11 mouse cellular contexts compared by ENCODE assay signal in genomic region chr16:33612056-33612770, GRCm38 (mm10).
DNase-seq lines count a peak whose midpoint lies in the region; ATAC-seq and TF ChIP-seq lines count a peak whose summit lies in the region.
"Had no signal": no experiment of that assay in that cellular context is flagged by ENCODE, and none has a peak within 500 bp of the region (broad histone marks: within the 10 kb centered on the region; RNA-seq: fewer than 3 reads in every experiment).

No protein-coding gene starts in this region.

- H3K36me3 ChIP-seq in intestine, embryonic 14.5 days (ENCODE audit: control insufficient read depth, insufficient read depth, low read length): no peaks in the 10 kb centered on the region
- no peaks in the 10 kb centered on the region for H3K36me3 ChIP-seq in intestine, embryonic 16.5 days (ENCODE audit: control insufficient read depth, insufficient read depth, low read length)
- H3K36me3 ChIP-seq: embryonic facial prominence, embryonic 12.5 days had no signal

- peak; percentile 50 for DNase-seq in intestine, embryonic 14.5 days (ENCODE audit: low spot score)
- DNase-seq in cerebellum, adult 2 months: peak; percentile 50 to 73
- DNase-seq in heart, adult 8-10 months (ENCODE audit: low spot score): peak; percentile 58
- peak; percentile 80 for DNase-seq in lung, postnatal 10 days
- DNase-seq in spleen, postnatal 4 days (ENCODE audit: low spot score in 2 of 2): no peak
- no peak for DNase-seq in adrenal gland, postnatal 4 days (ENCODE audit: low spot score in 2 of 2)
- no peak for DNase-seq in T-cell, adult 2 months (ENCODE audit: low spot score)

- no peak for TF ChIP-seq POLR2A in cerebellum, adult 2 months (IDR thresholded peaks at IDR 0.05; ENCODE audit: borderline replicate concordance, insufficient read depth, low read length)

- ATAC-seq in intestine, embryonic 14.5 days (replicated peaks; ENCODE audit: low FRiP score, low TSS enrichment, low read depth): no peak
- ATAC-seq in intestine, embryonic 16.5 days: no peak
- ATAC-seq: CD4-positive, CD25-positive, alpha-beta regulatory T cell, adult 4 months had no signal

- no peak overlapping the region for H3K4me2 ChIP-seq in intestine, embryonic 14.5 days (ENCODE audit: low read length)
- no peak overlapping the region for H3K4me2 ChIP-seq in intestine, embryonic 16.5 days (ENCODE audit: low read depth, low read length)
- H3K4me2 ChIP-seq: embryonic facial prominence, embryonic 12.5 days had no signal

- no peaks in the 10 kb centered on the region for H3K9me3 ChIP-seq in intestine, embryonic 14.5 days (ENCODE audit: control insufficient read depth, low read length)
- H3K9me3 ChIP-seq in intestine, embryonic 16.5 days (ENCODE audit: control insufficient read depth, low read length): no peaks in the 10 kb centered on the region
- H3K9me3 ChIP-seq: embryonic facial prominence, embryonic 12.5 days had no signal

- TF ChIP-seq CTCF in cerebellum, adult 2 months (IDR thresholded peaks at IDR 0.05; ENCODE audit: borderline replicate concordance, insufficient read depth, low read depth, low read length): no peak

- no peak overlapping the region for H3K4me3 ChIP-seq in intestine, embryonic 14.5 days (ENCODE audit: low read depth, low read length)
- no peak overlapping the region for H3K4me3 ChIP-seq in intestine, embryonic 16.5 days (ENCODE audit: low read length)
- no peak overlapping the region for H3K4me3 ChIP-seq in cerebellum, adult 2 months (replicated peaks; ENCODE audit: insufficient read depth, low read depth, low read length)
- H3K4me3 ChIP-seq: embryonic facial prominence, embryonic 12.5 days had no signal

- H3K27ac ChIP-seq in intestine, embryonic 14.5 days (ENCODE audit: low read depth): no peak overlapping the region
- H3K27ac ChIP-seq in intestine, embryonic 16.5 days (ENCODE audit: low read length): no peak overlapping the region
- H3K27ac ChIP-seq in cerebellum, adult 2 months (ENCODE audit: insufficient read depth, low read length): no peak overlapping the region
- H3K27ac ChIP-seq: embryonic facial prominence, embryonic 12.5 days; macrophage had no signal

- H3K9ac ChIP-seq in intestine, embryonic 14.5 days (ENCODE audit: low read length): no peak overlapping the region
- no peak overlapping the region for H3K9ac ChIP-seq in intestine, embryonic 16.5 days (ENCODE audit: low read depth, low read length)
- H3K9ac ChIP-seq: embryonic facial prominence, embryonic 12.5 days had no signal

- H3K4me1 ChIP-seq in intestine, embryonic 14.5 days (replicated peaks; ENCODE audit: control insufficient read depth, insufficient read depth, low read length): 0 out of 2 replicates have a peak, but pooled peaks cover 4% of the 10 kb centered on the region
- peaks cover 8% of the 10 kb centered on the region for H3K4me1 ChIP-seq in intestine, embryonic 16.5 days (ENCODE audit: control insufficient read depth, insufficient read depth, low read length)
- H3K4me1 ChIP-seq in cerebellum, adult 2 months (ENCODE audit: control insufficient read depth, insufficient read depth, low read length): peaks cover 5% of the 10 kb centered on the region
- H3K4me1 ChIP-seq: embryonic facial prominence, embryonic 12.5 days had no signal

- H3K27me3 ChIP-seq in intestine, embryonic 14.5 days (replicated peaks; ENCODE audit: control insufficient read depth, insufficient read depth, low read length): no peaks in the 10 kb centered on the region
- H3K27me3 ChIP-seq in intestine, embryonic 16.5 days (replicated peaks; ENCODE audit: control insufficient read depth, insufficient read depth, low read length): no peaks in the 10 kb centered on the region
- H3K27me3 ChIP-seq in cerebellum, adult 2 months (ENCODE audit: control insufficient read depth, insufficient read depth, low read length): no peaks in the 10 kb centered on the region
- H3K27me3 ChIP-seq: embryonic facial prominence, embryonic 12.5 days had no signal

- 72% methylated on average over 6 of the region's 6 CpGs for WGBS in intestine, embryonic 14.5 days
- WGBS in intestine, embryonic 16.5 days: 69% methylated on average over 6 of the region's 6 CpGs
- WGBS in cerebellum, adult 2 months: 26% methylated on average over 6 of the region's 6 CpGs

Comparison
In these comparisons a context has a peak if more than half of its experiments do, and no peak if none do; other contexts are left out.
1. DNase-seq: peak in intestine, embryonic 14.5 days (single experiment), cerebellum, adult 2 months (2 of 2), heart, adult 8-10 months (single experiment) and lung, postnatal 10 days (single experiment); none in spleen, postnatal 4 days (0 of 2), adrenal gland, postnatal 4 days (0 of 2) and T-cell, adult 2 months (single experiment).